Mouse (Mus musculus) left cerebral cortex, postnatal 10 days (tissue): ENCODE data around the gene Zranb3. TPM values are rescaled to one million over a fixed set of nuclear protein-coding genes. Genes with fewer than 3 reads are reported as not detected.
"Not testable (repeated sequence)": the region's sequence is repeated elsewhere in the genome, so short reads cannot be mapped to it uniquely, and the experiment has no call there.

Experiments
- DNase-seq, 2 experiments: peaks; one replicate each; pipeline ENCODE4 v3.0.0; 2021 to 2022; ENCODE audit warnings: low spot score in 2 of 2, mixed read lengths in 1 of 2; ENCODE audit errors: extremely low spot score in 1 of 2
- intact Hi-C: fragments of 180-260 bp; cut with DNase I; formaldehyde crosslinking; loops from one replicate; pipeline ENCODE4 v1.15.1; 2025
- total RNA-seq, 2 experiments: library from RNA; stranded (reverse); gene quantifications; 2 replicates each; pipeline ENCODE4 v1.2.3; 2021

The Zranb3 gene
- total RNA-seq, 2 experiments from 2014 or later: 8.7 to 9.8 TPM

DNA sequence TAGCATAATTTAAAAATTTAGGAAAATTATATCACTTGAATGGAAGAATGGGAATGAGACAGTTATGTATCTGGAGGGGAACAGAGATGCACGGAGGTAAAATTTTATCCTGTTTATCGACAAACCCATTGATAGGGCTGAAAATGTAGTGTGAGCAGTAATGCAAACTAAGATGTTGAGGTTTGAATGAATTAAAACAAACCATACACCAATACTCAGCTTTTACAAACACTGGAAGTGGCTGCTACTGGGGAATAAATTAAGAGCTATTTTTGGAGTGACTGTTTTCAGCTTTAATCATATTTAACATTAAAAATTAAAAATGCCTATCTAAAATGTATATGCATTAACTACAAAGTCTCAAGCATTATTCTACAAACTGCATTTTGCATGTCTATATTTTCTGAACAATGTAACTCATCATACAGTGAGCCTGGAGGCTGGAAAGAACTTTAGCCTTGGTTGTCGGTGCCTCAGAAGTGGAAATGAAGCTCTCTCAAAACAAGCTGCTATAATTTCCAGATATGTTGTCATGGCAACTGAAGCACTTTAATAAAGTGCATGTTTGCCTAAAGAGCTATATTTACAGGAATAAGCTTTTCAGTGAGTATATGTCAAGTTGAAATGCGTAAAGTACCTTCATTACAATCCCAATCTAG, 99.0 kb downstream of the Zranb3 start:
- no peak for DNase-seq
- intact Hi-C loops: no loop called here

DNA sequence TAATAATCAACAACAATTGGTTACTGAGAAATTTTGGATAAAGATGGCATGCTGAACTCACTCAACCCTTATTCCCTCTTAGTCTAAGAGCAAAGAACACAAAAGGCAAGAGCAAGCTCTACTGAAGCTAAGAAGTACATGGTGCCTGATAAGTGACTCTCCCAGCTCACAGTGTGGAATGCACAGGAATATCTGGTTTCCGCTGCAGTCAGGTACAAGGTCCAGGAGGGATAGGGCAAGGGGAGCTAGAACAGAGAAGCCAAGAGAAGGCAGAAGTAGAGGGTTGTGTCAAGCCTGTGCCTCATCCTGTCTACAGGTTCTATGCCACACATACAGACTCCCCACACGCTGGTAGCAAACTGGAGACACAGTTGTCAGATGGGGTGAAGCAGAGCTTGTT, 100.7 kb downstream of the Zranb3 start:
- intact Hi-C loops: no loop called here
- no peak for DNase-seq

DNA sequence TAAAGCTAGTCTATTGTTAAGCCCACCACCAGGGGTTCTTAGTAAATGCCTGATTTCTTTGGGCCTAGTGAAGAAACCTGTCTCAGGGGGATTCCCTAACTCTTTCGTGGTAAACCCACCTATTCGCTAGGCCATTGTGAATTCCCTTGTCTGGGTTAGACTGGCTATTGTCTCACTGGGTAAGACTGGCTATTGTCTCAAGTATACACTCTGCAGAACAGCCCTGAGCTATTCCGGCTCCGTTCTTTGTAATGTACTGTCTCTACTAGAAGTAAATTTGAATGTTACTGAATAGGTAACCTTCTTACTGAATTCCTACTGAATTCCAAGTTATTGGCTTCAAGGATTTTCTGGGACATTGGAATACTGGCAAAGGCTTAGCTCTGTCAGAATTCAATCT, 101.9 kb downstream of the Zranb3 start:
- DNase-seq, intact Hi-C loops: not testable (repeated sequence)

DNA sequence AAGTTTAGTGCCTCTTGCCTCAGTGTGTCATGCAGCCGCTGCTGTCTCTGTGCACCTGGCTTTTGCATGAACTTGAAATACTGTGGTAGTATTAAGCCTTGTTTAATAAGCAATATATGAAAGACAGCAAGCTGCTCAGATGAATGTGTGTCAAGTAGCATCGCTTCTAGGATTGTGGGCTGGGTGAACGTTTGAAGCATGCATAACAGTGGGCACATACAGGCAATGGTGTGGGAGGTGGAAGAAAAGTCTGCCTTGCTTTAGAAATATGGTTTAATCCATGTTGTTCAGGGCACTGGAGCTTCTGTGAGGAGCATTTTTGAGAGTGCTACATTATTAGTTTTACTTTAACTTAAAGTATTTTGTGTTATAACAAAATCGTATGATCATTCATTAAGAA, 109.0 kb downstream of the Zranb3 start:
- intact Hi-C loops: no loop called here
- no peak for DNase-seq

DNA sequence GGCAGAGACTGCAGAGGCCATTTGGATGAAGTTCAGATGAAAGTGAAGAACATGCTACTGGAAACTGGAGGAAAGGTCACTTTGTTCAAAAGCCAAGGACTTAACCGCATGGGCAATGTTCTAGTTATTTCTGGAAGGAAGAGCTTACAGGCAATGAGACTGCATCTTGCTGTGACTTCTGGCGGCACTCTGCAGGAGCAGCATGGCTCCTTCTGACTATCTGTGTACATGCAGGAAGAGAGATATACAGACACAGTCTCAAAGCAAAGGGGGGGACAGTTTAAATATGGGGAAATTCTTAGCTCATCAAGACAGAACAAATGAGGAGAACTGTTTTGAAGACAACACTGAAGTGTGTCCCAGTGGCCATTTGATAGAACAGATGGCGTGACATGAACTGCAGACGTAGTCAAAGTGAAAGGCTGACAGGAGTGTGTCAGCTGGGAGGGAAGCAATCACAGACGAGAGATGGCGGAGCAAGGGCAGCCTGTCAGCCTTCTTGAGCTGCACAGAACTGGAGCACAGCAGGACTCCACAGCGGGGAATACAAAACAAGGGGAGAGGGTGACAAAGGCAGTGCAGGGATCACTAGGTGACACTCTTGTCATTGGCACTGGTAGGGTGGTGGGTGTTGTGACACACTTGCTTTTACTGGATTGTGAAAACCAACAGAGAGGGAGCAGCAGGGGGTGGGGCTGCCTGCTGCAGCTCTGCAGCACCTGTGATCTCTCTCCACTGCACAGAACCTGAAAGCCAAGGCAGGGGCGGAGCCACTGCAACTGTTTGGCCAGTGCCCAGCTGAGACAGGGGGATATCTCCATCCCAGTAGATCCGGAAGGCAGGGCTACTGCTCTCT, 112.7 kb downstream of the Zranb3 start:
- intact Hi-C loops: no loop called here
- peak in 1 of 2 experiments; percentile 53 for DNase-seq

DNA sequence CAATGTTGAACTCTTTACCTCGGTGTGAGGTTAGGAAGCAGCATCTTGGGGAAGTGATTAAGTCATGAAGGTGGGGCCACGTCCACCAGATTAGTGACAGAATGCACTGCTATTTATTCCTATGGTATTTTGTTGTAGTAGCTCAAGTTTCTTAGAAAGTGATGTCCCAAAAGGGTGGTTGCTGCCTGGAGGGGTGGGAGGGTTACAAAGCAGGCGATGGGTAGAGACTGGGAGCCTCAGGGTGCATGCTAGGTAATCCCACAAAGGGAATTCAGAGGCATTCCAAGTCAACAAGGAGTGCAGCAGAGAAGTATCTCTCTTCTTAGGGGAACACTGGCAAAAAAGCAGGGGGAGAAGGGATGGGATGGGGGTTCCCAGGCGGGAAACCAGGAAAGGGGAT, 113.5 kb downstream of the Zranb3 start:
- intact Hi-C loops: no loop called here
- no peak for DNase-seq

DNA sequence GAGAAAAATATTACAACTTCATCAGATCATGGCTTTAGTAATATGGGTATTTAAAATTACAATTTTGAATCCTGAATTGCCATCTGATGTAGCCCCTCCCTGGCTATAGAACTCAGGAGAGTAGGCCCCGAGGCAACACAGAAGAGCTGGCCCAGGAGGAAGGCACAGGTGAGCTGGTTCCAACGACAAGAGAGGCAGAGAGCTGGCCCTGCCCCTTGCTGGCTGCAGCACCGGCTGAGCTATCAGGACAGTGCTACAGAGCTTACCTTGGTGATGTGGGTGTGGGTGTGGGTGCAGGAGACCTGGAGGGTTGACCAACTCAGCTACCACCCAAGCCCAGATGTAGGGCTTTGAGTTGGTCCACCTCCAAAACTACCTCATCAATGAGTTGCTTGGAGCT, 114.6 kb downstream of the Zranb3 start:
- intact Hi-C loops: no loop called here
- DNase-seq: no peak

DNA sequence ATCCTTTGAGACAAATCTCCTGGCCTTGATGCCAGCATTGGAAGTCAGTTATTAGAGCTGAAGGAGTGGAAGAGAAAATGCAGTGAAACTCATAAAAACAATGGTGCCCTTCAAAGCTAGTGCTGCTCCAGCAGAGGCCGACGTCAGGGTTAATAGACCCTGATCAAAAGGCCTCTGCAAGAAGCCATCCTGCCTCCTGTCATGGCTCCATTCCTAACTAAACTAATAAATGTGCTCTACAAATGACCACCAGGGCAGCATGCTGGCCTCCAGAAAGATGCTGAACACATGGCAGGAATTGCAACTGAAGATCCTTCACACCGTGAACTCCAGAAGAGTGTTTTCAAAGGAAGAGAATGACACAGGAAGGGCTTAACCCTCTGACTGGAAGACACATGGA, 117.5 kb downstream of the Zranb3 start:
- no peak for DNase-seq
- intact Hi-C loops: no loop called here

DNA sequence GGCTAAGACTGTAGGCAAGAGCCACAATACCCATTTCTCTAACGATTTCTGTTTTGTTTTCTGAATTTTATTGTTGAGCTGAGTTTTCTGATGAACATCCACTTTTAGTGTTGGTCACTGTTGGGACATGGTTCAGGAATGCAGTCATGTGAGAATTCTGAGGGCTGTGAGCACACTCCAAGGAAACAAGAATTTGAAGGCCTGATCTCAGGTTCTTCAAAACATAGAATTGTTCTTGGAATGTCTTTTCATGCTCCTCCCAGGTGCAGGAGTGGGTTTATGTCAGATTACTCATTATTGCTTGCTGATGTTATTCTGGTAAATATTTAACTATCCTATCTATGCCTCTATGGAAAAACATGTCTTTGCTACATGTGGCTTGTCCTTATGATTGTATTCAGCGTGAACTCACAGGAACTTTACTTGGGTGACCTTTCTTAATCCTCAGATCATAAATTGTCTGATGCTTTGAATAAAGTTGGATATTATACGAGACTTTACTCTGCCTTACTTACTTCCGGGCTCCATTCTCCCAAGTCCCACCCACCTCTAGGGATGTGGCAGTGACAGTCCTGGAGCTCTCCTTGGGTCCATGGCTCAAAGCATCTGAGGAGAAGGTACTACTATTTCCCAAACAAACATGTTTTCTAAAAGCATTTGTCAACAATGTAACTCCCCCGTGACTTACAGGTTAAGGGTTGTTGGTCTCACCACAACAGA, 119.4 kb downstream of the Zranb3 start:
- intact Hi-C loops: no loop called here

DNA sequence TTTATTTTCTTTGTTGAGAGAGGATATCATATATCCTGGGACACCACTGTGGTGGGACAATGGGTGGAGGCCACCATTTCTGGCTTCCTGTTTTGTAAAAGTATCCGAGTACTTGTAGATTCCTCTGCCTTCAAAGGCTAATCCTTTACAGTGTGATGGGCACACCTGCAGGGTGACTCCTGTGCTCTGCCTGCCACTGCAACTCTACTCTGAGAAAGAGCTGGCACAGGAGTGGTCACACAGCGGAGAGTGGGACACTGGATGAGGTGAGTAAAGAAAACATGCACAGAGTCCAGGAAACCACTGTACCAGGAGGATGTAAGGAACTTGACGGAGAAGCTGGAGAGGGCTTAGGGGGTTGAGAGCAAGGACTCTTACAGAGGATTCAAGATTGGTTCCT, 120.6 kb downstream of the Zranb3 start:
- intact Hi-C loops: no loop called here
- DNase-seq: no peak

More for the DNA sequence above, 119.4 kb downstream of the Zranb3 start:
- DNase-seq: no peak

DNA sequence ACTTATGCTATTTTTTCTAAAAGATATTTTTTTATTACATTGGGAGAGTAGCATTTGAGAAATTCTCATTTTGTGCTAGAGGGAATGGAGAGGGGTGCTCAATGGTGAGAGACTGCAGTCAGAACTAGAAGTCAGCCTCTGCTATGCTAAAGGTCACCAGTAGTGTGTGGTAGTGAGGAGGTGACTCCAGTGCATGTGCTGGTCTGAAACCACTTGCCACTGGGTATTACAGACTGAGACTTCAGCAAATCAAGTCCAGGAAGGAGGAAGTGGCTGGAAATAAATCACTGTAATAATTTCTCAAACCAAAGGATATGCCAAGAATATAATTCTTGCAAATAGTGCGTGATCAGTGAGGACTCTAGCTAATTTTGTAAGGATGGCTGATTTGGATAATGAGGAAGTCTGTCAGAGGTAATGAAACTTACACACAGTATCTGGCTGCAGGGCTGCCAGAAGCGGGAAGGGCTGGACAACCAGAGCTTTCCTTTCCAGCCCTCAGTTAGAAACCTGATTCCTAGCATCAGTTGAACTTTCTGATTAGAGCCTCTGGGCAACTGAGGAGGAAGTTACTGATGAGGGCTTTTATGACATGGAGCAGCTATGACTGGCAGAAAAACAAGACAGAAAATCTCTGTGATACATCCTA, 121.8 kb downstream of the Zranb3 start:
- intact Hi-C loops: no loop called here
- no peak for DNase-seq

DNA sequence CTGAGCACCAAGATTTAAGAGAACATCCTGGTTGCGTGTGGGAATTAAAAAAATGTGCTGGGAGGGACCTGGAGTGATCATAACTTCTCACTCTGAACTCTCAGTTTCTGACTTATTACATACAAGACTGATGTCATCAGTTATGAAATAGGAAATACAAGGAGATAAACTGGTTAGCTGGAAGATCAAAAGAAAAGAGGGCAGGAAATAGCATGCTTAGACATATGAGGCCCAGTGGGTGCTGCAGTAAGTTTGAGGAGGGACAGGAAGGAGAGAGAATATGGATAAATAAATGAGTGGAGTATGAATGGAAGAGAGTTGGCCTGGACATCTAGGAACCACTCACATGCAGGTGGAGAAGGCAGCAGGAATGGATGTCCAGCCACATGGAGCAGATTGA, 124.7 kb downstream of the Zranb3 start:
- intact Hi-C loops: no loop called here
- DNase-seq: no peak

DNA sequence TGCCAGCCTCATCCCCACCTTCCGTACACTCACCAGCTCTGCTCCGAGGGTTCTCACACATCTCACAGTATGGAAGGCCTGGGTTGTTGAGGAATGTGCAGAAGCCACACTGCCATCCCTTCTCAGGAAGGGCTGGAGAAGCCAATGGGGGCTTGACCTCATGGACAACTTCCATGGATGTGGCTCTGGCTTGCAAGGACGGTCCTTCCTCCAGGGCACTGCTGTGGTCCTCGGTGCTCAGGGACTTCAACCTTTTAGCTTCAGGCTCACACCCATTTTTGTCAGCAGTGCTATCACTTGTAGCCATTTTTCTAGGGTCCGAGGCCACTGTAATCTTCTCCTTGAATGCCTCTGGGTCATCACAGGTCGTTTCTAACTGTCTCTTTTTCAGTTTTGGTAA, 126.7 kb downstream of the Zranb3 start:
- no peak for DNase-seq

DNA sequence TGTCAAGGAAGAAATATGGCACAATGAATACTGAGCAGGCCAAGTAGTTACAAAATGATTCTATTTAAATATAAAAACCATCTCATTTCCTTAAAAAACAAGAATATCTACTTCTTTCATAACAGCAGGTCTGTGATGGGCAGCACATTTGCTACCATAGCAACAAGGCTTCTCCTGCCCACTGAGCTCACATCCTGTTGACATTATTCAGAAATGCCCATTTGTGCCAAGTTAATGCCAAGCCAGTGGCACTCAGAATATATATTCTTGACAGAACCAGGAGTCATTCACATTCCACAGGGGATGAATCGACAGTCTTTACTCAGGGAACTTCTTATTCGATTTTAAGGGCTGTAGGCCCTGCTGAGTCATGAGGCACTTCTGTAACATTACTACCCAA, 127.2 kb downstream of the Zranb3 start:
- intact Hi-C loops: no loop called here
- no peak for DNase-seq

More for the DNA sequence above, 126.7 kb downstream of the Zranb3 start:
- intact Hi-C loops: no loop called here

DNA sequence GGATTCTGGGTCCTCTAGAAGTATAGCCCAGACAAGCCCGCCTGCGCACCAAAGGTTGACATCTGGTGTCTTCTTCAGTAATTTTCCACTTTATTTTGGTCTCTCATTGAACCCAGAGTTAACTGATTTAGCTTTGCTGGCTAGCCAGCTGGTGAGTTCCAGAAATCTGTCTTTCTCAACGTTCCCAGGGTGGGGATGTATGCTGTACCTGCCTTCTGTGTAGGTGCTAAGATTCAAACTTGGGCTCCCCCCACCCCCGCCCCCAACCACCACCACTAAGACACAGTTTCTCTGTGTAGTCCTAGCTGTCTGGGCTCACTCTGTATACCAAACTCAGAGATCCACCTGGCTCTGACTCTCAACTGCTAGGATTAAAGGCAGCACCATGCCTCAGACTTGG, 128.8 kb downstream of the Zranb3 start:
- no peak for DNase-seq
- intact Hi-C loops: no loop called here

DNA sequence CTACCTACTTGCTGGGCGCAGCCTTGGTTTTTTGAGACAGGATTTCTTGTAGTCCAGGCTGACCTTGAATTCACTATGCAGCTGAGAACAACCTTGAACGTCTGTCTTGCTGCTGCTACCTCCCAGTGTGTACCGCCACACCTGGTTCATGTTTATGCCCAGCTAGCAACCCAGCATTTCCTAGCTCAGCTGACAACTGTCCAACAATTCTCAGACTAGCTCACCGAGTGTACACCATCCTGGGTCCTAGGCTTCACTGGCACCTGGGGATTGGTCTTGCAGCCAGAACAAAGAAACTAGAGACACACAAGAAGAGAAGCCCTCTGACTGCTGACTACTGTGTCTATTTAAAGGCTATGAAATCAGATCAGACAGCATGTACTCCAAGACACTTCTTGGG, 132.0 kb downstream of the Zranb3 start:
- no peak for DNase-seq
- intact Hi-C loops: no loop called here

DNA sequence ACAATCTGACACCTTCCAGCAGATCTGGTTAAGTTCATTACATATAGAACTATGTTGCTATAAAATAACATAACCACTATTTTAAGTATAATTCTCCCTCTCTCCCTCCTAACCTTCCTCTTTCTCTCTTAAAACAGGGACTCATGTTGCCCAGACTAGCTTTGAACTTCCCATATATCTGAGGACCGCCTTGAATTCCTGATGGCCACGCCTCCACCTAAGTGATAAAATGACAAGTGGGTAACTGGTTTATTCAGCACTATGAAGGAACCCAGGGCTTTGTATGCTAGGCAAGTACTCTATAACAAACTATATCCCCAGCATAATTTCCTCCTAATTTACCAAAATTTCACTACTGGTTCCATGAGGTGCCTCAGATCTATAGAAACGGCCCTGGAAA, 139.5 kb downstream of the Zranb3 start:
- DNase-seq: no peak
- intact Hi-C loops: no loop called here

DNA sequence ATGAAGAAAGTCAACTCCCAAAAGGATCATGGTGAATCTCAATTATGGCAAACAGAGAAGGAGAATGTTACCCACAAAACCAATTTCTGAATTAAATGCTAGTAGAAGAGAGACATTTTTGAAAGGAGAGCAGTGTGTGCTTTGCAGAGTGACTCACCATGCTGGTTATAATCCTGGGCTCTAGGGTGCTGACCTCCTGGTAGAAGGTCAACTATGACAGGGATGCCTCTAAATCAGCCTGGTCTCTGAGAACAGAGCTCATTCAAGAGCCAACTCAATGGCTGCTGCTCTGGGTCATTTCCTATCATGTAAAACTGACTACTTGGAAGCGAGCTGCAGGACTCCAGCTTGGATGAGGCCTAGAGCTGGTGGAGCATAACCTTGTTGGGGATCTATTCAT, 141.7 kb downstream of the Zranb3 start:
- intact Hi-C loops: no loop called here
- DNase-seq: no peak

DNA sequence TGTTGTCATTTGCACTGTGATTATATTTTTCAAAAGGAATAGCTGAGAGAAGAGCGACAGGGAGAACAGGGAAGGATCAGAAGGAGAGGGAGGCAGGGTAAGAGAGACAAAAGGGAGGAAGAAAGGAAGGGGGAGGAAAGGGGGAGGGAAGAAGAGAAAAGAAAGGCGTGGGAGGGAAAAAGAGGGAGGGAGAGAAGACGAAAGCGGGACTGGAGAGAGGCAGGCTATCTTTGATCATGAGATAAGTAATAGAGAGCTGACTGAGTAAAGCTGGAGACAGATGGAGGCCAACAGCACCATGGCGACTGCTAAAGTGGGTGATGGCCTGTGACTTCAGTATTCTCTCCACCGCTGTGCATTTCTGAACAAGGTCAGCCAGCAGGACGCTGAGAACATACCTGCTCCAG, 143.5 kb downstream of the Zranb3 start:
- intact Hi-C loops: no loop called here
- DNase-seq: no peak
